Mouse (Mus musculus) retina, adult 2 months (tissue): ENCODE data around the gene Lama4.
A peak's percentile ranks its signal among the peaks of the same experiment; 100 is the strongest.

Experiments
- DNase-seq: peaks from one replicate; pipeline ENCODE4 v3.0.0-alpha.2; 2012; ENCODE audit warnings: low read depth, low spot score

Gene Lama4

GRCm38 (mm10) chr10:39049581-39050294, 84.4 kb downstream of the Lama4 start:
- DNase-seq: no peak

- no peak for DNase-seq
These were observed 90.7 kb downstream of the Lama4 start for GRCm38 (mm10) chr10:39056050-39056449.

- no peak for DNase-seq
These were observed 99.4 kb downstream of the Lama4 start for GRCm38 (mm10) chr10:39064732-39065131.

- DNase-seq: no peak
These were observed 100.1 kb downstream of the Lama4 start for GRCm38 (mm10) chr10:39065449-39065848.

GRCm38 (mm10) chr10:39066061-39066460, 100.7 kb downstream of the Lama4 start:
- DNase-seq: no peak

GRCm38 (mm10) chr10:39066962-39067361, 101.6 kb downstream of the Lama4 start:
- peak; percentile 11 for DNase-seq

GRCm38 (mm10) chr10:39072048-39072447, 106.7 kb downstream of the Lama4 start:
- DNase-seq: no peak

GRCm38 (mm10) chr10:39096981-39097380, 131.7 kb downstream of the Lama4 start:
- no peak for DNase-seq

- no peak for DNase-seq
These were observed 133.4 kb downstream of the Lama4 start for GRCm38 (mm10) chr10:39098746-39099145.

- no peak for DNase-seq
These were observed 139.6 kb downstream of the Lama4 start for GRCm38 (mm10) chr10:39104803-39105449.

GRCm38 (mm10) chr10:39106413-39106812, 141.1 kb downstream of the Lama4 start:
- DNase-seq: no peak

- DNase-seq: no peak
These were observed 141.6 kb downstream of the Lama4 start for GRCm38 (mm10) chr10:39106935-39107334.

GRCm38 (mm10) chr10:39108837-39109488, 143.6 kb downstream of the Lama4 start:
- DNase-seq: no peak

- no peak for DNase-seq
These were observed 144.2 kb downstream of the Lama4 start for GRCm38 (mm10) chr10:39109489-39109874.

- no peak for DNase-seq
These were observed 156.1 kb downstream of the Lama4 start for GRCm38 (mm10) chr10:39121412-39121811.

- peak; percentile 93 for DNase-seq
These were observed 168.4 kb downstream of the Lama4 start, which contains the start of the genes Fam229b and Tube1 for GRCm38 (mm10) chr10:39133462-39134310. Fam229b (minus strand) TSS chr10:39133914. Tube1 (plus strand) TSS chr10:39133976.

- DNase-seq: peak; percentile 65
These were observed 172.5 kb downstream of the Lama4 start for GRCm38 (mm10) chr10:39137766-39138165.

- DNase-seq: no peak
These were observed 173.4 kb downstream of the Lama4 start for GRCm38 (mm10) chr10:39138761-39139160.

- no peak for DNase-seq
These were observed 175.5 kb downstream of the Lama4 start for GRCm38 (mm10) chr10:39140843-39141242.

GRCm38 (mm10) chr10:39141401-39141800, 176.1 kb downstream of the Lama4 start:
- DNase-seq: no peak

GRCm38 (mm10) chr10:39142216-39142615, 176.9 kb downstream of the Lama4 start:
- no peak for DNase-seq

- DNase-seq: no peak
These were observed 191.4 kb downstream of the Lama4 start for GRCm38 (mm10) chr10:39156719-39157118.
